Mouse (Mus musculus) macrophage (primary cell): Measurements from ENCODE around the gene Dimt1. TPM values are rescaled to one million over a fixed set of nuclear protein-coding genes. Genes with fewer than 3 reads are reported as not detected.
"Not testable (repeated sequence)": the region's sequence is repeated elsewhere in the genome, so short reads cannot be mapped to it uniquely, and the experiment has no call there.

ENCODE experiments used
- H3K27ac ChIP-seq: fragments of 350-480 bp; formaldehyde crosslinking; 2 replicates; pipeline ENCODE4 v1.9.0; 2021
- H3K36me3 ChIP-seq: fragments of 350-480 bp; formaldehyde crosslinking; 2 replicates; pipeline ENCODE4 v1.9.0; 2021; ENCODE audit errors: inconsistent target
- H3K4me3 ChIP-seq: fragments of 350-480 bp; formaldehyde crosslinking; 2 replicates; pipeline ENCODE4 v1.9.0; 2021; ENCODE audit errors: inconsistent target
- H3K79me2 ChIP-seq: fragments of 350-480 bp; formaldehyde crosslinking; 2 replicates; pipeline ENCODE4 v1.9.0; 2021; ENCODE audit errors: inconsistent target
- WGBS: methylation state at CpG from one replicate; pipeline ENCODE4 v1.1.7; 2026; ENCODE audit warnings: inconsistent platforms; ENCODE audit not compliant: missing documents; 5-methylcytosine and 5-hydroxymethylcytosine counted together
- polyA plus RNA-seq: library from polyadenylated mRNA; stranded (reverse); fragments of 250-400 nt; gene quantifications from 3 replicates; pipeline ENCODE4 v1.2.4, GENCODE M21; 2018; ENCODE audit warnings: inconsistent platforms

Dimt1 gene
- polyA plus RNA-seq, 1 experiment from 2014 or later, result 5.3 TPM

DNA sequence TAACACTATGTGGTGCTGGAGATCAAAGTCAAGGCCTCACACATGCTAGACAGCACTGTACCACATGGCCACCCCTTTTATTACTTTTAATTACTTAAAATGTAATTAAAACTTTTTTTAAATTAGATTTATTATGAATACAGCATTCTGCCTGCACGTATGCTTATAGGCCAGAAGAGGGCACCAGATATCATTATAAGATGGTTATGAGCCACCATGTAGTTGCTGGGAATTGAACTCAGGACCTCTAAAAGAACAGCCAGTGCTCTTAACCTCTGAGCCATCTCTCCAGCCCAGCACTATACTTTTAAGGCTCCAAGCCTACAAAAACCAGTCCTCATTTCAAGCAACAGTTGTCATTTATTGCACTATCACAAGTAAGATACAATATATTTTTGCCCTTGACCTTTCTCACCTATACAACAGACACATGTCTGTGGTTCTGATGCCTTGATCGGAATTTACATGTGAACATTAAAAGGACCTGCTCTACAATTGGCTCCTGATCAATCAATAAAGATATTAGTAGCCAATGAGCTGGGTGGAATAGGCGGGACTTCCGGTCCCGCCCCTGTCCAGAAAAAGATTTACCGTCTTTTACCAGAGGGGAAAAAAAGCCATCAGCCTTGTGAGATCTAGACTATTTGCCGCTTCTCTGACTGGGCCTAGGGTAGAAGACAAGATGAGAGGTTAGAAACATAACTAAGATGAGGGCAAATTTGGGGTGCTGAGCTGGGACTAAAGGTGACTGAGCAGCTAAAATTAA lies 5.5 kb upstream of the Dimt1 start:
- Histone ChIP-seq H3K27ac (no peak overlapping the region), H3K36me3 (no peaks in the 10 kb centered on the region), H3K4me3 (no peak overlapping the region), H3K79me2 (0 out of 2 replicates have a peak, but pooled peaks cover under 1% of the 10 kb centered on the region)
- WGBS, result 73% methylated on average over 7 of the region's 7 CpGs

DNA sequence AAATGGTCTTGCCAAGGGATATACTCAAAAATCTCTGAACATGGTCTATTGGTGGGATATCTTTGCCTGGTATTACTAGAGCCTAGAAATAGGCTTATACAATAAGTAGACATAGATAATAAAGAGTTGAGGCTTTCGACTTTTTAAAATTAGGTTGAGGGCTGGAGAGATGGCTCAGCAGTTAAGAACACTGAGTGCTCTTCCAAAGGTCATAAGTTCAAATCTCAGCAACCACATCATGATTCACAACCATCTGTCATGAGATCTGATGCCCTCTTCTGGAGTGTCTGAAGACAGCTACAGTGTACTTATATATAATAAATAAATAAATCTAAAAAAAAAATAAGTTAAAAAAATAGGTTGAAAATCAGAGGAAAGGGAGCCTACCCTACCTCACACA lies 4.2 kb upstream of the Dimt1 start:
- H3K79me2 ChIP-seq, result peaks cover 6% of the 10 kb centered on the region
- H3K36me3 ChIP-seq, result no peaks in the 10 kb centered on the region
- H3K4me3 ChIP-seq, result no peak overlapping the region
- WGBS, result 88% methylated on average over 1 of the region's 1 CpGs
- H3K27ac ChIP-seq, result no peak overlapping the region

DNA sequence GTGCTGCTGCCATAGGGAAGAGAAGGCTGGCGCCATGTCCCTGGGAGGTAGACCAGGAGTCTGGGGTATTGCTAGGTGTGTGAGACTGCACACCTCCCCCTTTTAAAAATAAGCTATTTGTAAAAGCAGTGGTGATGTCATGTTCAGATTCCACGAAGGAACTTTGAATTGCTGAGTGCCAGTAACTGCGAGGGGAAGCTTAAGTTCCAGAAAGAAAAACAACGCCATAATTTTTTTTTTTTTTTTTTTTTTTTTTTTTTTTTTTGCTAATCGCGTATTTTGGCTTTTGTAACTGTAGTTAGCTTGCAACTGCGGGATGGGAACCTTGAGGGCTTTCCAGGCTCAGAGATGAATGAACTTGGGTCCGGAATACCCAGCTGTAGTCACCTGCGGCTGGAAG lies 1.4 kb upstream of the Dimt1 start:
- H3K36me3 ChIP-seq, result peaks cover 3% of the 10 kb centered on the region; the same call in 1 of the 2 replicates
- H3K79me2 ChIP-seq, result peaks cover 17% of the 10 kb centered on the region
- 62% methylated on average over 9 of the region's 9 CpGs for WGBS
- H3K4me3 ChIP-seq, result no peak overlapping the region
- no peak overlapping the region for H3K27ac ChIP-seq

DNA sequence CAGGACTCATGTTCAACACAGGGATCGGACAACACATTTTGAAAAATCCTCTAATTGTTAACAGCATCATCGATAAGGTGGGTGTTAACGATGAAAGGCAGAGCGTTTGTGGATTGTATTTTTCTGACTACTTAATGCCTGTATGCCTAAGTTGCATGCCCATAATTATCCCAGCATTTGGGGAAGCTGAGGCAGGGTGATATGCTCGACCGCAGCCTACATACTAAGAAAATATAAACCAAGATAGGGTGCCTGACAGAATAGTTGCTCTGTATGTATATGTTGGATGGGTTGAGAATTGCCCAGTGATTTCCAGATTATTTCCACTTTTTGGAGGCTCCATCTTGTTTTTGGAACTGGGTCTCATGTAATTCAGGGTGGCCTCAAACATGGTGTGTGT lies 656 bp downstream of the Dimt1 start:
- 13% methylated on average over 6 of the region's 6 CpGs for WGBS
- H3K4me3 ChIP-seq, result peak overlapping the region; percentile 72
- no peak overlapping the region for H3K27ac ChIP-seq
- H3K36me3 ChIP-seq, result peaks cover 16% of the 10 kb centered on the region
- H3K79me2 ChIP-seq, result peaks cover 17% of the 10 kb centered on the region

DNA sequence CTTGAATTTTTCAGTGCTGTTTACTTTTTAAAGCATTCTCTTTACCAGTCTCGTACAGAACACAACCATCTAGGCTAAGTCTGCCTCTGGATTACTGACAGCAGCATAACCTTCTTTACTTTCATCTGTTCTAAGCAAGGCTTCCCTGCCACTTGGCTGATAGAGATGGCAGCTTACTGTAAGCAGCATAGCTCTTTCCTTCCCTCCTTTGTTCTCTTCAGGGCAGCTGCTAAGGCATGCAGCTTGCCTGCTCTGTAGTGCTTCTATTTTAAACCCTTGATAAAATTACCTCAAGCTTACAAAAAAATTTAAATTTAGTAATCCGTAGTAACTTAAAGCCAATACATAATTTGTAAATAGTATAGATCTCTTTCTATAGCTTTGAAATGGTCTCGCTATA lies 8.0 kb downstream of the Dimt1 start:
- H3K79me2 ChIP-seq, result no peaks in the 10 kb centered on the region
- 88% methylated on average over 3 of the region's 3 CpGs for WGBS
- H3K4me3 ChIP-seq, result no peak overlapping the region
- H3K27ac ChIP-seq, result no peak overlapping the region
- H3K36me3 ChIP-seq, result peaks cover 61% of the 10 kb centered on the region

DNA sequence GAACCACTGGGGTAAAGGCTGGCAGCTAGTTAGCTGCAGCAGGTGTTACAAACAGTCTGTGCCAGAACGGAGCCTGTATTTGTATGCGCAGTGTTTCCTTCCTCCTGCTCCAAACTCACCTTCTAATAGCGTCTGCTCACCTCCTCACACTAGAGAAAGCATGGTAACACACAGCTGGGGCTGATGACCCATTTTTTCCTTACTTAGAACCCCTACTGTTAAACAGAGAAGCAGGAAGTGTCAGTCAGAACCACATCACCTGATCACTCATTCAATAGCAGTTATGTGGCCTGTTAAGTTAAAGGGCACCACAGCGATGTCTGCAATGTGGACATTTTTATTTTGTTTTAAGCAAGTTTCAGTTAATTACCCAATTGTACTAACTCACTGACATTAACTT lies 10.6 kb downstream of the Dimt1 start:
- H3K79me2 ChIP-seq, result no peaks in the 10 kb centered on the region
- H3K36me3 ChIP-seq, result peaks cover 62% of the 10 kb centered on the region
- H3K27ac ChIP-seq, result no peak overlapping the region
- H3K4me3 ChIP-seq, result no peak overlapping the region
- WGBS, result 82% methylated on average over 3 of the region's 4 CpGs

DNA sequence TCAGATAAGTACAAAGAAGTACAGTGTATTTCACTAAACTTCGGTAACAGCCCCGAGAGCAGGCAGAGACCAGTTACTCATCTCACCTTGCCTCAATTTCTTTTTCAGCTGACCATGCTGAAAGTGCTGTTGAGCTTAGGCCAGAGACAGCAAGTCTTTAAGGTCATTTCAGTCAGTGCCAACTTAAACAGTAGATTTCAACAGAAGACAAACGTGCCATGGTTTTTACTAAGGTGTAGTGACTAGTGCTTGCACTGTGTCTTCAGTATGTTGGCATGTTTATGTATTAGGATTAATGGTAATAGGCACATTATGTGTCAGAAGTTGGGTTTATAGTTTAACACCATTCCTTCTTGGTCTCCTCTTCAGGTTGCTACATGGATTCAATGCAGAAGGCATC lies 11.4 kb downstream of the Dimt1 start:
- 100% methylated on average over 3 of the region's 3 CpGs for WGBS
- H3K79me2 ChIP-seq, result no peaks in the 10 kb centered on the region
- H3K4me3 ChIP-seq, result no peak overlapping the region
- H3K36me3 ChIP-seq, result peaks cover 58% of the 10 kb centered on the region
- H3K27ac ChIP-seq, result no peak overlapping the region

DNA sequence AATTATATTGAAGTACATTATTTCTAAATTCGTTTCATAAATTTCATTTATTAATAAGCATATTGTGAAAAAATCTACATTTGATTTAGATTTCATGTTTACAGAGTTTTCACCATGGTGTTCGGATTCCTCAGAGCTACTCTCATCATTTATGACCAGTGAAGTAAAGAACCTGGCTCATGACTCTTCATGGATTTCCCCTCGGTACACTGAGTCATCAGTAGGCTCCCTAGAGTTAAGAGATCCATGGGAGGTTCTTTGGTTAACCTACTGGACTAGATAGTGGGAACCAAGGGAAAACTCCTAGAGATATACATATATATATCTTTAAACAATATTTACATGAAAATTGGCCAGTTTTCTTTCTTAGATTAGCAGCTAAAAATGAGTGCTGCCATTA lies 13.6 kb downstream of the Dimt1 start:
- 92% methylated on average over 3 of the region's 3 CpGs for WGBS
- Histone ChIP-seq H3K79me2 (no peaks in the 10 kb centered on the region), H3K4me3 (no peak overlapping the region), H3K27ac (no peak overlapping the region), H3K36me3 (peaks cover 53% of the 10 kb centered on the region)

DNA sequence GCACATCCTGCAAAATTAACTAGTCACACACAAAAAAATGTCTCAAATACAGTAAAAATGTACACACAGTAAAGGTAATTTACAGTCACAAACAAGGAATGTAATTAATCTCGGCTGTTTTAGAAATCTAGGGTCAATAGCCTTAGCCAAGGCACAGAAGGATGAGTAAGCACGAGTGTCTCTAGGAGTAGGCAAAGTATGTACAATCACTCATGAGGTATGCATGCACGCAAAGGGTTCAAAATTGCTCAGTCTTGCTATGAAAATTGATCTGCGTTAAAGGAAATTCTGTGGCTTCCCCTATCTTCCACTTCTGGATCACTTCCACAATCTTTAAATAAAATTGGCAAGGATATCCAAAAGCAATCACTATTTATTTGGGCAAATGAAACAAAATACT lies 14.6 kb downstream of the Dimt1 start:
- Histone ChIP-seq H3K4me3 (no peak overlapping the region), H3K36me3 (peaks cover 45% of the 10 kb centered on the region), H3K27ac (no peak overlapping the region), H3K79me2 (no peaks in the 10 kb centered on the region)
- WGBS, result 94% methylated on average over 4 of the region's 4 CpGs

DNA sequence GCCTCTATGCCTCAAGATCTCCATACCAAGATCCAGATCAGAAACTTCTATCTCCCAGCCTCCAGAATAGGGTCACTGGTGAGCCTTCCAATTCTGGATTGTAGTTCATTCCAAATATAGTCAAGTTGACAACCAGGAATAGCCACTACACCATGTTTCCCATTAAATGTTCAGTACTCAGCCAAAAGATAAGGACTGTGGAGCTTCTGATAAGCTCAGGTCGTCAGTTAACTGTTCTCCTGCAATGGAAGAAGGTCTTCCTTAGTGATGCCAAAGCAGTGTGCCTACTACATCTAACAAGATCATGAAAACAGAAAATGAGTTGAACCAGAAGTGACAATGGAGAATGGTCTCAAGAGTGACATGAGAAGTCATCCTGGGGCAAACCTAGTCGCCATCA lies 50.0 kb downstream of the Dimt1 start:
- Histone ChIP-seq H3K79me2 (peaks cover 74% of the 10 kb centered on the region), H3K27ac (no peak overlapping the region), H3K36me3 (no peaks in the 10 kb centered on the region), H3K4me3 (no peak overlapping the region)
- WGBS, result 89% methylated on average over 2 of the region's 2 CpGs

DNA sequence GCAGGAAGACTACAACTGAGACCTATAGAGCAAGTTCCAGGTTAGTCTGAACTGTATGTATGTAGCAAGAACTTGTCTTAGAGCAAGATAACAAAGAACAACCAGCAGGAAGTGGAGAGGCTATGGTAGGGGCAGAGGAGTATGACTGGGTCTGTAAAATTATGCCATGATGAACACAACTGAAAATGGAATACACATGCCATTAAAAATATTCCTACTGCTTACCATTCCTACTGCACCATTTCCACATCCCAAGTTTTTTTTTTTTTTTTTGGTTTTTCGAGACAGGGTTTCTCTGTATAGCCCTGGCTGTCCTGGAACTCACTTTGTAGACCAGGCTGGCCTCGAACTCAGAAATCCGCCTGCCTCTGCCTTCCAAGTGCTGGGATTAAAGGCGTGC lies 50.6 kb downstream of the Dimt1 start:
- H3K36me3 ChIP-seq, H3K27ac ChIP-seq, H3K4me3 ChIP-seq: not testable (repeated sequence)
- H3K79me2 ChIP-seq, result peaks cover 80% of the 10 kb centered on the region
- 100% methylated on average over 1 of the region's 4 CpGs for WGBS

DNA sequence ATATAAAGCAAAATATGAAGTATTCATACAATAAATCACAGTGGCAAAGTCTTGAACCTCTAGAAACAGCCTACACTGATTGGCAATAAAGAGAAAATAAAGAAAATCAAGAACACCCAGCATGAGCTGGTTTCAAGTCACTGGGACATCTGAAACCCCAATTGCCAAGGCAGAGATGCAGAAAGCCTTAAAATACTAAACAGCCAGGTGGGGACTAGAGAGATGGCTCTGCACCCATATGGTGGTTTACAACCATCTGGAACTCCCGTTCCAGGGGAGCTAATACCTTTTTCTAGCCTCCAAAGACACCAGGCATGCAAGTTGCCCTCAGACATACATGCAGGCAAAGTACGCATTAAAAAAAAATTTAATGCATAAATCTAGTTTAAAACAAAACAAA lies 51.1 kb downstream of the Dimt1 start:
- Histone ChIP-seq H3K79me2 (peaks cover 85% of the 10 kb centered on the region), H3K4me3 (no peak overlapping the region), H3K27ac (peak overlapping the region; percentile 59), H3K36me3 (no peaks in the 10 kb centered on the region)
- WGBS, result 68% methylated on average over 2 of the region's 2 CpGs

DNA sequence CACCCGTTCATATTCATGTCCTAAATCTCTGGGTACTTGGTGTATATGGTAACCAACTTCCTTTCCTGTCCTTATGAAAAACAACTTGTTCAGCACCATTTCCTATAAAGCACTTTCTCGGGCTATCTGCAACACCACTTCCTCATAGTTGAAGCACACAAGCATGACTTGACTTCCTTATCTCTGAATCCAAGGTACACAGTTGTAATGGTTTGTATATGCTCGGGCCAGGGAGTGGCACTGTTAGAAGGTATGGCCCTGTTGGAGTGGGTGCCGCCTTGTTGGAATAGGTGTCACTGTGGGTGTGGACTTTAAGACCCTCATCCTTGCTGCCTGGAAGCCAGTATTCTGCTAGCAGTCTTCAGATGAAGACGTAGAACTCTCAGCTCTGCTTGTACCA lies 51.7 kb downstream of the Dimt1 start:
- H3K36me3 ChIP-seq, result no peaks in the 10 kb centered on the region
- H3K79me2 ChIP-seq, result peaks cover 92% of the 10 kb centered on the region
- no peak overlapping the region for H3K4me3 ChIP-seq
- peak overlapping the region; percentile 59 for H3K27ac ChIP-seq
- 13% methylated on average over 5 of the region's 5 CpGs for WGBS

DNA sequence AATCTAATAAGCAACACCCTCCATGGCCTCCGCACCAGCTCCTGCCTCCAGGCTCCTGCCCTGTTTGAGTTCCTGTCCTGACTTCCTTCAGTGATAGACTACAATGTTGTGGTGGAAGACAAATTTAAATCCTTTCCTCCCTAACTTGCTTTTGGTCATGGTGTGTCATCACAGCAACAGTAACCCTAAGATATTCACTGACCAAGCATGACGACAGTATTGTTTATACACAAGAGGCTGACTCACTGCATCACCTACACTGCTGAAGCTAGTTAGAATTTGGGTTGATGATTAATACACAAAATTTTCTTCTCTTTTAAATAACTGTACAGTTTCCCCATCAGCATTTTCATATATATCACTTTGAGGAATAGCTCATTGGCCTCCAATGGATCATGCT lies 56.3 kb downstream of the Dimt1 start:
- no peak overlapping the region for H3K27ac ChIP-seq
- WGBS, result 57% methylated on average over 2 of the region's 2 CpGs
- H3K79me2 ChIP-seq, result peaks cover 93% of the 10 kb centered on the region
- no peaks in the 10 kb centered on the region for H3K36me3 ChIP-seq
- no peak overlapping the region for H3K4me3 ChIP-seq

DNA sequence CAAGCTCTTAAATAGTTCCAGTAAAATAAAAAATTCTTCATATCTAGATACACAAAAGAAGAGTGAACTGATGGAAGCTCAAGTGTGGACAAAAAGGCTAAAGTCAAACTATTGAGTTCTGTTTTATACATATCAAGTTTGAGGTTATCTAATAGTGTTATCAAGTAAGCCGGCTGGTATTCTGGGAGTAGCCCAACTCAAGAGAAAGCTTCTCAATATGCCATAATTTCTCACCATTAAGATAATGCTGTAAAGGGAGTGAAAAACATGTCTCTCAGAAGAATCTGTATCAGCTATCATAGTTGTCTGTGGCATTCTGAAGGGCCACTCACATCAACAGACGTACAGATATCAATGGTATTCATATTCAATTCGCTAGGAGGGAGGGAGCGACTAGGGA lies 61.2 kb downstream of the Dimt1 start:
- 96% methylated on average over 4 of the region's 4 CpGs for WGBS
- Histone ChIP-seq H3K27ac (no peak overlapping the region), H3K79me2 (peaks cover 100% of the 10 kb centered on the region), H3K36me3 (no peaks in the 10 kb centered on the region), H3K4me3 (no peak overlapping the region)
